Mouse (Mus musculus) cortical plate, adult 2 months (tissue): ENCODE measurements around the gene Smyd1.

Source experiments
- CTCF ChIP-seq: fragments of 200-500 bp; IDR thresholded peaks from 2 replicates; pipeline ENCODE4 v1.5.1; 2011; ENCODE audit warnings: mild to moderate bottlenecking, control low read depth, low read length; ENCODE audit not compliant: insufficient read depth; ENCODE audit errors: extremely low read depth
- POLR2A ChIP-seq: fragments of 200-500 bp; IDR thresholded peaks from 2 replicates; pipeline ENCODE4 v1.6.1; 2011; ENCODE audit warnings: mild to moderate bottlenecking, low read length, control low read depth; ENCODE audit not compliant: insufficient read depth; ENCODE audit errors: extremely low read depth

DNA sequence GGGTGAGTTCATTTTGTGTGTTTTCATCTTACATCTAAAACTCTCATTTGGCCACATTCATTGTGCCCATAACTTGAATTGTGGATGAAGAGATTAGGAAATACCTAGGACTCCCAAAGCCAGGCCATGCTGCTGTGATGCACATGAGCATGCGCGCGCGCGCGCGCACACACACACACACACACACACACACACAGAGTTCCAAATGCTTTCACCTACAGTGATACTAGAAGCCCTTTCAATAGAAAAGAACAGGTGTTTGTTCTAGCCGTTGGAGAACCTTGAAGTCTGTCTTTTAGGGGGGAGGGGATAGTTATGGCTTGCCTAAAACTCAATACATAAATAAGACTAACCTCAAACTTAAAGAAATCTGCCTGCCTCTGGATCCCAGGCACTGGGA, 15.6 kb upstream of the Smyd1 start:
- TF ChIP-seq POLR2A (no peak), CTCF (no peak)
